Mouse (Mus musculus) Patski (cell line): ENCODE results near the gene Ube2d3. TPM values are rescaled to one million over a fixed set of nuclear protein-coding genes. Genes with fewer than 3 reads are reported as not detected.
A peak's percentile ranks its signal among the peaks of the same experiment; 100 is the strongest.

ENCODE experiments used
- ATAC-seq: fragments of 100-300 bp; one replicate; pipeline ENCODE4 v1.8.0; 2021
- CTCF ChIA-PET: fragments of 350-600 bp; sonication (Branson Sonifier 250); formaldehyde crosslinking; loops from one replicate; lab custom pipeline; 2022; ENCODE audit warnings: inconsistent platforms; lab: Charles Lee
- POLR2A ChIA-PET: fragments of 350-600 bp; sonication (Branson Sonifier 250); formaldehyde crosslinking; loops from one replicate; lab custom pipeline; 2022; ENCODE audit warnings: antibody characterized with exemption, inconsistent platforms; lab: Charles Lee
- DNase-seq: peaks from one replicate; pipeline ENCODE4 v3.0.0-alpha.2; 2011; ENCODE audit warnings: low read depth, low spot score
- H3K27me3 ChIP-seq: fragments of 371-371 bp; one replicate; pipeline ENCODE4 v1.5.1; 2021
- CTCF ChIP-seq: fragments of 100-300 bp; IDR thresholded peaks from one replicate; pipeline ENCODE4 v1.5.1; 2021
- in situ Hi-C: fragments of 300-500 bp; cut with MboI; formaldehyde crosslinking; loops from 3 replicates; pipeline ENCODE4 v1.11.1; 2018; ENCODE audit warnings: low pct_unique_long_range_greater_than_20kb, mixed read lengths
- polyA plus RNA-seq: library from polyadenylated mRNA; unstranded; gene quantifications from one replicate; pipeline ENCODE4 v1.2.3, GENCODE M21; 2021

Ube2d3 gene
- polyA plus RNA-seq, 1 experiment from 2014 or later = 431 TPM

GRCm38 (mm10) chr3:135422856-135423607 lies 14.9 kb upstream of the Ube2d3 start:
- POLR2A ChIA-PET = interaction anchor here (0.6 to 4.1 kb wide), 5 partner anchors 14 to 206 kb away, joined by 3 to 31 read pairs (median 4); partner anchors contain the start of gene Ube2d3
- CTCF ChIA-PET = interaction anchor here (1.4 to 2.3 kb wide), 3 partner anchors 11 to 291 kb away, joined by 4 to 13 read pairs (median 11); partner anchors contain the start of gene Ube2d3
- TF ChIP-seq CTCF = no peak
- no peaks in the 10 kb centered on the region for H3K27me3 ChIP-seq
- DNase-seq = peak; percentile 61
- ATAC-seq = peak; percentile 98
- in situ Hi-C loops = no loop called here

DNA sequence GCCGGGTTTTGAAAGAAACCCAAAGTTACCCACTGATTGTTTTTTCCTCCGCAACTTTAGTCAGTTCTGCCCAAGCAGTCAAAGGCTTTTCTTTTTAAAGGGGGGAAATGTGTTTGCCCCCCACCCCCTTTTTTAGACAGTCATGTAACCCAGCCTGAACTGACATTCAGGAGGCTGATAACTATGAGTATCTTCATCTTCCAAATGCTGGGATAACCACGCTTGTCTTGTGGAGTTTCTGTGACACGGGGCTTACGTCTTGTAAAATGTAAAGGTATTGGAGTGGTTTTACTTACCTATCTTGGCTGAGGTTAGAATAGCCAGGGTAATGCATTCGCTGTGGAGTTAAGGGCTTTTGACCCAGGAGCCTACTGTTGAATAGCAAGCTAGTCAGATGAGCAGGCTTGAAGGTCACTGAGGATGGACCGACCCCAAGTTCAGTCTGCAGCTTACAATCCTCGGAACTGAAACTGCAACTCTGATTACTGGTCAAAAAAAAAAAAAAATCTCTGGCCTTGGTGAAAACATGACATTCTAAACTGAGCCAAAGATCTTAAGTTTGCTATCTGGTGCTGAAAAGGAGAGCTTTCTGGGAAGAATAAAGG lies 14.2 kb upstream of the Ube2d3 start, which contains the start of gene Cisd2:
TSS of gene Cisd2 (minus strand) at position 318 of the 605 bp plus-strand sequence.
- ChIA-PET CTCF (interaction anchor here (0.7 to 2.3 kb wide), 7 partner anchors 10 to 308 kb away, joined by 3 to 13 read pairs (median 4); partner anchors contain the start of genes Bdh2 and Ube2d3), POLR2A (interaction anchor here (0.6 to 4.1 kb wide), 7 partner anchors 11 to 205 kb away, joined by 3 to 31 read pairs (median 4); partner anchors contain the start of gene Ube2d3)
- in situ Hi-C loops = no loop called here
- TF ChIP-seq CTCF = no peak
- peak; percentile 4 for ATAC-seq
- no peaks in the 10 kb centered on the region for H3K27me3 ChIP-seq
- no peak for DNase-seq

- ChIA-PET POLR2A (interaction anchor here (0.7 to 3.5 kb wide), 3 partner anchors 12 to 198 kb away, joined by 3 to 31 read pairs (median 4); partner anchors contain the start of gene Cisd2), CTCF (interaction anchor here (1.6 to 4.0 kb wide), 3 partner anchors 11 to 33 kb away, joined by 5 to 13 read pairs (median 5); partner anchors contain the start of gene Cisd2)
- TF ChIP-seq CTCF = no peak
- DNase-seq = no peak
- H3K27me3 ChIP-seq = no peaks in the 10 kb centered on the region
- ATAC-seq = no peak
- in situ Hi-C loops = no loop called here
Observed at GRCm38 (mm10) chr3:135436901-135437616, 890 bp upstream of the Ube2d3 start.

GRCm38 (mm10) chr3:135438531-135438912 lies 573 bp downstream of the Ube2d3 start:
- ATAC-seq (peak; percentile 55), DNase-seq (no peak)
- ChIA-PET CTCF (interaction anchor here (1.7 to 4.0 kb wide), 2 partner anchors 14 to 35 kb away, joined by 5 to 13 read pairs; partner anchors contain the start of gene Cisd2), POLR2A (interaction anchor here (0.7 to 3.5 kb wide), 7 partner anchors 13 to 253 kb away, joined by 3 to 31 read pairs (median 4); partner anchors contain the start of genes Cisd2, Manba and Nfkb1)
- H3K27me3 ChIP-seq = no peaks in the 10 kb centered on the region
- in situ Hi-C loops = no loop called here
- no peak for TF ChIP-seq CTCF

DNA sequence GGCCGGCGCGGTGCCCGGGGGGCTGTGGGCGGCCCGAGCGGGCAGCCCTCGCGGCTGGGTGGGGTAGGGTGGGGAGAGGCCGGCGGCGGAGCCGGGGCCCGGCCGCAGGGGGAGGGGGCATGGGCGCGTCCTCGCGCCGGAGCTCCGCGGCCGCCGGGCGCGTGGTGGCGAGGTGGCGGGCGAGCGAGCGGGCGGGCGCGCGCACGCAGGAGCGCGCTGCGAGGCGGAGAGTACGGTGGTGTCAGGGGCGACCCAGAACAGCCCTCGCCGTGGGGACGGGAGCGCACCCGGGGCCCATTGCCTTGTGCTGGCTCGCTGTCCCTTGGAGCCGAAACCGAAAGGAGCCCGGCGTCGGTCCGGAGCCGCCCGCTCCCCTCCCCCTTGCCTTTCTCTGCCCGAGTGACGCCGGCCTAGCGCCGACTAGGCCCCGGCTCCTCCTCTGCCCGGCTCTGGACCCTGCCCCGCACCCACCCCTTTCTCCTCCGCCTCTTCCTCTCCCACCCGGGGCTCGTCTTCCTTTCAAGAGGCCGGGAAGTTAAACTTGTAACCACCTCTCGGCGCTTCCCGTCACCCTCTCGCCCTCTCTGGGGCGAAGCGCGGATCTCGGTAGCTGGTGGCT lies 1.1 kb downstream of the Ube2d3 start:
- in situ Hi-C loops = no loop called here

GRCm38 (mm10) chr3:135439651-135440050 lies 1.7 kb downstream of the Ube2d3 start:
- in situ Hi-C loops = no loop called here
- ChIA-PET CTCF (interaction anchor here (0.6 to 2.2 kb wide), 6 partner anchors 11 to 148 kb away, joined by 3 to 11 read pairs (median 3); no protein-coding TSS in a partner anchor), POLR2A (interaction anchor here (0.7 to 2.0 kb wide), 7 partner anchors 15 to 142 kb away, joined by 3 to 7 read pairs (median 3); partner anchors contain the start of gene Cisd2)
- H3K27me3 ChIP-seq = no peaks in the 10 kb centered on the region
- no peak for DNase-seq
- TF ChIP-seq CTCF = no peak
- ATAC-seq = no peak

More for the DNA sequence above, 1.1 kb downstream of the Ube2d3 start:
- CTCF ChIA-PET = interaction anchor here (1.4 to 4.0 kb wide), 3 partner anchors 14 to 18 kb away, joined by 3 to 13 read pairs (median 11); partner anchors contain the start of gene Cisd2
- H3K27me3 ChIP-seq = no peaks in the 10 kb centered on the region
- ATAC-seq = peak; percentile 46
- DNase-seq = peak; percentile 35
- TF ChIP-seq CTCF = no peak
- POLR2A ChIA-PET = interaction anchor here (0.7 to 3.5 kb wide), 10 partner anchors 13 to 253 kb away, joined by 3 to 31 read pairs (median 4); partner anchors contain the start of genes Cisd2, Manba and Nfkb1

DNA sequence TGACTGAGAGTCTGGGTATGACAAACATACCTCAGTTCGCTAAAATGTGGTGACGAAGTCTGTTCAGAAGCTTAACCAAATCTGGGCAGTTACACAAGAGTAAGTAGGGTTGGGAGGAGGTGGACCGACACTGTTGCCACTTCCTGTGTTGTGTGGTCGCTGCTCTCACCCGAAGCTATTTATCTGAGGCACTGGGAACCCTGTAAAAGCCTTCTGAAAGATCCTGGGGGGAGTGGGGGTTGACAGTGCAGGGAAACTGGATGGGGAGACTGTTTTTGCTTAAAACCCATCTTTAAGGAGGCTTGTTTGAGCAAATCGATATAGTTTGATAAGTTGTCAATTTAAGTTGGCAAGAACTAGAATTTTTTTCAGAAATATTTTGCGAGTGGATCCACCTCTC lies 2.3 kb downstream of the Ube2d3 start:
- no peaks in the 10 kb centered on the region for H3K27me3 ChIP-seq
- TF ChIP-seq CTCF = no peak
- ChIA-PET POLR2A (interaction anchor here (0.8 to 2.0 kb wide), 4 partner anchors 17 to 65 kb away, joined by 3 to 7 read pairs (median 4); partner anchors contain the start of gene Cisd2), CTCF (interaction anchor here (0.6 to 2.2 kb wide), 6 partner anchors 11 to 149 kb away, joined by 3 to 11 read pairs (median 3); no protein-coding TSS in a partner anchor)
- DNase-seq (peak; percentile 66), ATAC-seq (no peak)
- in situ Hi-C loops = no loop called here

DNA sequence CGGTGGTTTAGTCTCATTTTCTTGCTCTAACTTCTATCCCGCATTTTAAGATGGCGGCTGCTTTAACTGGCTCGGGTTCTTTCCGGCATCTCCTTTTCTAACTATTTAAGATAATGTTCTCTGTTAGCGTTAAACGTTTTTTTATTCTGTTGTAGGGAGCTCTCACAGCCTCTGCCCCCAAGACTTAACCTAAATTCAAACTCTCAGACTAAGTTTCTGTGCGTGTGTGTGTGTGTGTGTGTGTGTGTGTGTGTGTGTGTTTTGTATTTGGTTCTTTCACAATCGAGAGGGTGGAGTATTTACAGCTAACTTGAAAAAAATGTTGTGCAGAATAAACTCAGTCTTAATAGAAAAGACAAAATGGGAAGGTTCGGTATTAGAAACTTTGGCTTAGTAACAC lies 2.7 kb downstream of the Ube2d3 start:
- in situ Hi-C loops = no loop called here
- DNase-seq = no peak
- ChIA-PET POLR2A (interaction anchor here (0.8 to 2.0 kb wide), 4 partner anchors 17 to 65 kb away, joined by 3 to 7 read pairs (median 4); partner anchors contain the start of gene Cisd2), CTCF (interaction anchor here (0.9 to 2.2 kb wide), 6 partner anchors 10 to 49 kb away, joined by 3 to 11 read pairs (median 4); no protein-coding TSS in a partner anchor)
- H3K27me3 ChIP-seq = no peaks in the 10 kb centered on the region
- no peak for TF ChIP-seq CTCF
- no peak for ATAC-seq
